Mouse (Mus musculus): Measurements from ENCODE around the gene Inpp5a. TPM values are rescaled to one million over a fixed set of nuclear protein-coding genes. Genes with fewer than 3 reads are reported as not detected.

The Inpp5a gene
- polyA plus RNA-seq, 1 experiment from 2014 or later, result 25.2 TPM

- no peak for DNase-seq (ENCODE audit: low spot score, missing footprints)
Observed at GRCm38 (mm10) chr7:139382796-139383195, 6.1 kb upstream of the Inpp5a start.

GRCm38 (mm10) chr7:139384500-139384899 is 4.4 kb upstream of the Inpp5a start:
- H3K9ac ChIP-seq (ENCODE audit: low read length), result no peak overlapping the region
- DNase-seq (ENCODE audit: low spot score, missing footprints), result no peak
- no peaks in the 10 kb centered on the region for H3K9me3 ChIP-seq (ENCODE audit: control insufficient read depth, low read length)
- no peaks in the 10 kb centered on the region for H3K27me3 ChIP-seq (ENCODE audit: control insufficient read depth, insufficient read depth, low read length)
- peaks cover under 1% of the 10 kb centered on the region; the same call in 1 of the 2 replicates for H3K4me1 ChIP-seq (ENCODE audit: control insufficient read depth, insufficient read depth, low read length)
- ATAC-seq (ENCODE audit: low FRiP score), result no peak
- no peak overlapping the region for H3K4me2 ChIP-seq
- H3K36me3 ChIP-seq (ENCODE audit: control insufficient read depth, insufficient read depth, low read length), result no peaks in the 10 kb centered on the region
- no peak overlapping the region for H3K4me3 ChIP-seq (ENCODE audit: low read depth, low read length)
- no peak overlapping the region for H3K27ac ChIP-seq (ENCODE audit: low read depth, low read length)
- WGBS, result 96% methylated on average over 1 of the region's 1 CpGs

More at GRCm38 (mm10) chr7:139382796-139383195, 6.1 kb upstream of the Inpp5a start:
- no peaks in the 10 kb centered on the region for H3K27me3 ChIP-seq (ENCODE audit: control insufficient read depth, insufficient read depth, low read length)
- H3K4me2 ChIP-seq, result no peak overlapping the region
- no peak overlapping the region for H3K4me3 ChIP-seq (ENCODE audit: low read depth, low read length)
- H3K36me3 ChIP-seq (ENCODE audit: control insufficient read depth, insufficient read depth, low read length), result no peaks in the 10 kb centered on the region
- no peak overlapping the region for H3K27ac ChIP-seq (ENCODE audit: low read depth, low read length)
- 75% methylated on average over 2 of the region's 2 CpGs for WGBS
- H3K9ac ChIP-seq (ENCODE audit: low read length), result no peak overlapping the region
- no peaks in the 10 kb centered on the region for H3K9me3 ChIP-seq (ENCODE audit: control insufficient read depth, low read length)
- H3K4me1 ChIP-seq (ENCODE audit: control insufficient read depth, insufficient read depth, low read length), result no peaks in the 10 kb centered on the region; the same call in 1 of the 2 replicates
- no peak for ATAC-seq (ENCODE audit: low FRiP score)

GRCm38 (mm10) chr7:139384916-139385530 is 3.9 kb upstream of the Inpp5a start:
- Histone ChIP-seq H3K4me2 (no peak overlapping the region), H3K9me3 (ENCODE audit: control insufficient read depth, low read length) (no peaks in the 10 kb centered on the region), H3K4me1 (ENCODE audit: control insufficient read depth, insufficient read depth, low read length) (peaks cover 5% of the 10 kb centered on the region), H3K27ac (ENCODE audit: low read depth, low read length) (no peak overlapping the region), H3K4me3 (ENCODE audit: low read depth, low read length) (no peak overlapping the region), H3K36me3 (ENCODE audit: control insufficient read depth, insufficient read depth, low read length) (no peaks in the 10 kb centered on the region), H3K27me3 (ENCODE audit: control insufficient read depth, insufficient read depth, low read length) (no peaks in the 10 kb centered on the region), H3K9ac (ENCODE audit: low read length) (no peak overlapping the region)
- 80% methylated on average over 2 of the region's 2 CpGs for WGBS
- DNase-seq (ENCODE audit: low spot score, missing footprints) (no peak), ATAC-seq (ENCODE audit: low FRiP score) (no peak)

GRCm38 (mm10) chr7:139386933-139387690 is 1.8 kb upstream of the Inpp5a start:
- 88% methylated on average over 9 of the region's 9 CpGs for WGBS
- DNase-seq (ENCODE audit: low spot score, missing footprints) (peak; percentile 60), ATAC-seq (ENCODE audit: low FRiP score) (no peak)
- H3K36me3 ChIP-seq (ENCODE audit: control insufficient read depth, insufficient read depth, low read length), result no peaks in the 10 kb centered on the region
- no peak overlapping the region for H3K4me3 ChIP-seq (ENCODE audit: low read depth, low read length)
- no peaks in the 10 kb centered on the region for H3K27me3 ChIP-seq (ENCODE audit: control insufficient read depth, insufficient read depth, low read length)
- H3K4me1 ChIP-seq (ENCODE audit: control insufficient read depth, insufficient read depth, low read length), result peaks cover 8% of the 10 kb centered on the region
- H3K9me3 ChIP-seq (ENCODE audit: control insufficient read depth, low read length), result no peaks in the 10 kb centered on the region
- H3K27ac ChIP-seq (ENCODE audit: low read depth, low read length), result no peak overlapping the region
- no peak overlapping the region for H3K9ac ChIP-seq (ENCODE audit: low read length)
- no peak overlapping the region for H3K4me2 ChIP-seq

GRCm38 (mm10) chr7:139387921-139388669 is 814 bp upstream of the Inpp5a start:
- peaks cover 8% of the 10 kb centered on the region for H3K4me1 ChIP-seq (ENCODE audit: control insufficient read depth, insufficient read depth, low read length)
- no peaks in the 10 kb centered on the region for H3K36me3 ChIP-seq (ENCODE audit: control insufficient read depth, insufficient read depth, low read length)
- no peak for DNase-seq (ENCODE audit: low spot score, missing footprints)
- H3K9ac ChIP-seq (ENCODE audit: low read length), result peak overlapping the region; percentile 66
- WGBS, result 22% methylated on average over 15 of the region's 16 CpGs
- H3K27me3 ChIP-seq (ENCODE audit: control insufficient read depth, insufficient read depth, low read length), result no peaks in the 10 kb centered on the region
- H3K4me2 ChIP-seq, result peak overlapping the region; percentile 30
- H3K27ac ChIP-seq (ENCODE audit: low read depth, low read length), result no peak overlapping the region
- peak overlapping the region; percentile 74 for H3K4me3 ChIP-seq (ENCODE audit: low read depth, low read length)
- no peaks in the 10 kb centered on the region for H3K9me3 ChIP-seq (ENCODE audit: control insufficient read depth, low read length)
- no peak; the same call in 1 of the 2 replicates for ATAC-seq (ENCODE audit: low FRiP score)

GRCm38 (mm10) chr7:139389213-139389761 is 378 bp downstream of the Inpp5a start:
- H3K9me3 ChIP-seq (ENCODE audit: control insufficient read depth, low read length), result no peaks in the 10 kb centered on the region
- peak overlapping the region; percentile 74 for H3K4me3 ChIP-seq (ENCODE audit: low read depth, low read length)
- H3K27ac ChIP-seq (ENCODE audit: low read depth, low read length), result no peak overlapping the region
- DNase-seq (ENCODE audit: low spot score, missing footprints), result peak; percentile 93
- H3K36me3 ChIP-seq (ENCODE audit: control insufficient read depth, insufficient read depth, low read length), result no peaks in the 10 kb centered on the region
- H3K27me3 ChIP-seq (ENCODE audit: control insufficient read depth, insufficient read depth, low read length), result no peaks in the 10 kb centered on the region
- H3K4me2 ChIP-seq, result peak overlapping the region; percentile 79
- peak overlapping the region; percentile 82 for H3K9ac ChIP-seq (ENCODE audit: low read length)
- WGBS, result 1% methylated on average over 53 of the region's 53 CpGs
- peaks cover 8% of the 10 kb centered on the region for H3K4me1 ChIP-seq (ENCODE audit: control insufficient read depth, insufficient read depth, low read length)
- peak; percentile 81 for ATAC-seq (ENCODE audit: low FRiP score)

- no peak overlapping the region for H3K27ac ChIP-seq (ENCODE audit: low read depth, low read length)
- DNase-seq (ENCODE audit: low spot score, missing footprints) (peak; percentile 56), ATAC-seq (ENCODE audit: low FRiP score) (no peak)
- H3K4me2 ChIP-seq, result 0 out of 2 replicates have a peak overlapping the region, but pooled peaks have one; percentile 79
- 85% methylated on average over 3 of the region's 3 CpGs for WGBS
- H3K4me1 ChIP-seq (ENCODE audit: control insufficient read depth, insufficient read depth, low read length), result peaks cover 8% of the 10 kb centered on the region
- H3K4me3 ChIP-seq (ENCODE audit: low read depth, low read length), result no peak overlapping the region
- no peaks in the 10 kb centered on the region for H3K27me3 ChIP-seq (ENCODE audit: control insufficient read depth, insufficient read depth, low read length)
- no peak overlapping the region for H3K9ac ChIP-seq (ENCODE audit: low read length)
- H3K36me3 ChIP-seq (ENCODE audit: control insufficient read depth, insufficient read depth, low read length), result no peaks in the 10 kb centered on the region
- no peaks in the 10 kb centered on the region for H3K9me3 ChIP-seq (ENCODE audit: control insufficient read depth, low read length)
Observed at GRCm38 (mm10) chr7:139390380-139390779, 1.5 kb downstream of the Inpp5a start.

GRCm38 (mm10) chr7:139390926-139391325 is 2.0 kb downstream of the Inpp5a start:
- Histone ChIP-seq H3K27me3 (ENCODE audit: control insufficient read depth, insufficient read depth, low read length) (no peaks in the 10 kb centered on the region), H3K36me3 (ENCODE audit: control insufficient read depth, insufficient read depth, low read length) (no peaks in the 10 kb centered on the region), H3K4me3 (ENCODE audit: low read depth, low read length) (no peak overlapping the region), H3K9me3 (ENCODE audit: control insufficient read depth, low read length) (no peaks in the 10 kb centered on the region), H3K9ac (ENCODE audit: low read length) (no peak overlapping the region), H3K4me2 (no peak overlapping the region), H3K27ac (ENCODE audit: low read depth, low read length) (no peak overlapping the region), H3K4me1 (ENCODE audit: control insufficient read depth, insufficient read depth, low read length) (peaks cover 8% of the 10 kb centered on the region)
- 89% methylated on average over 9 of the region's 9 CpGs for whole genome bisulfite sequencing
- DNase-seq (ENCODE audit: low spot score, missing footprints), result peak; percentile 77
- no peak for ATAC-seq (ENCODE audit: low FRiP score)

Measured in midbrain, embryonic 11.5 days (tissue).